Mouse (Mus musculus) ovary, postnatal 10 days (tissue): ENCODE results near the gene H1foo.

Source experiments
- DNase-seq: peaks from one replicate; pipeline ENCODE4 v3.0.0; 2022; ENCODE audit warnings: low spot score

H1foo gene

GRCm38 (mm10) chr6:115961743-115962142 is 17.0 kb downstream of the H1foo start:
- DNase-seq = no peak

DNA sequence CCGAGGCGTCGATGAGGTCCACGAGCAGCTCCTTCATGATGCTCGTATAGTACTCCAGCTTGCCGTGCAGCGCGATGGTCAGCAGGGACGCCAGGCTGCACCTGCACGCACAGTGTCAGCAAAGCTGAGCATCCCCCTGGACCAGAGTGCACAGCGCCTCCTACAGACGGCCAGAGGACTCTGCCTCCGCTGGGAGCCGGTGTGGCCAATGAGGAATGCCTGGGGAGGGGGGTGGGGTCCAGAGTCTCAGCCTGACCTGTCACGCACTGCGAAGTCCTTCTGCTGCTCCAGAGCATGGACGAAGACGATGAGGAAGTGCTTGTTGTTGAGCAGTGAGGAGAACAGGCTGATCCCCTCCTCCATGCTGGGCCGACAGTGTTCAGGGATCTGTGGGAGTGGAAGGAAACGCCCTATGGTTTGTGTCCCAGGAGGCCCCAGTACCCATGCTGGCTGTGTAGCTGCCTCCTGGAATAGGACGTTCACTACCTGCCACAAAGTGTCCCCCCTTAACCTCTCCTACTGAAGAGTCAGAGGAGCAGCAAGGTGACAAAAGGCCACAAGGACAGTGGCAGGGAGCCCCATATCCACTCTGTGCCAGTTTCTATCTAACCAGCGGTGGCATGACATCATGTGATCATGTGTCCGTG is 17.8 kb downstream of the H1foo start:
- DNase-seq = no peak

DNA sequence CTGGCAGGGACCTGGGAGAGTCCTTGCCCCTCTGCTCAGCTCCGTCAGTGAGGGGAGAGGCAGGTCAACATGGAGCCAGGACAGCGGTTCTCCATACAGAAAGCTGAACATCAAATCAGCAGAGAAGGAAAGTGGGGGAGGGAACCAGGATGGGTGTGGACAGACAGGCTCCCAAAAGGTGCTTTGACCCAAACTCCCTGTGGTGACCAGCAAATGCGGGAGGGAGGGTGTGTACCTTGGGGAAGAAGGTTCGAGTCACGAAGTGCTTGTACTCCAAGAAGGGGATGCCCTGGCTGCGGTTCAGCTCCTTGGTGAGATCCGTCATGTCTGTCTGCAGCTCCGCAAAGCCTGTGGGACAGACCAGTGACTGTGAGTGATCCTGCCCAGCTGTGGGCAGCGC is 18.9 kb downstream of the H1foo start:
- no peak for DNase-seq

DNA sequence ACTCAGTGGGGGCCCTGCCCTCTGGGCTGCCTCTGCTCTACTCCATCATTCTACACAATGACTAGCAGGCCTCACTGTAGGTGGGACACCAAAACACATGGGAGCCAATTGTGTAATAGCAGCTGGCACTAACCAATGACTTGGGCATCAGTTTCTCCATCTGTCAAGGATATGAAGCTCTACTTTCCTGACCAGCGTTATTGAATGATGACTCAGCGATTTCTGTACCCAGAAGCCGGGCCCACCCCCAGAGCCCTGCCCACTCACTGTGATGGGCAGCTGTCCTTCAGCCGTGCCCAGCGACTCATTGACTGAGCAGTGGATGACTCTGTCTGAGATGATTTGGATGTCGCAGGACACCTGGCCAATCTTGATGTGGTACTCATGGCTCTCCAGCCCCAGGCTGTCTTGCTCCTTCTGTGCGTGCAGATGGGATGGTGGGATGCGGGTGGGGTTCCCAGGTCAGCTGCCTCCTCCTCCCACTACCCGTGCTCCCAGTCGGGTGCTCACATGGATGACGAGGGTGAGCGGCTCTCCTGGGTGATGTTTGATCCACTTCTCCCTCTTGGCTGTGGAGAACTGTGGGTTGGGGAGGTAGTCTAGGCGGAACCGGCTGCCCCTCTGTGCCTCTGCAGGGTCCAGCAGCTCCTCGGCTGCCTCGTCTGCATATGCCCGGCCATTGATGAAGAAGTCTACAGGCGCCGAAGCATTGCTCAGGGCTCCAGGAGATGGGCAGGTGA is 21.7 kb downstream of the H1foo start:
- DNase-seq = no peak

DNA sequence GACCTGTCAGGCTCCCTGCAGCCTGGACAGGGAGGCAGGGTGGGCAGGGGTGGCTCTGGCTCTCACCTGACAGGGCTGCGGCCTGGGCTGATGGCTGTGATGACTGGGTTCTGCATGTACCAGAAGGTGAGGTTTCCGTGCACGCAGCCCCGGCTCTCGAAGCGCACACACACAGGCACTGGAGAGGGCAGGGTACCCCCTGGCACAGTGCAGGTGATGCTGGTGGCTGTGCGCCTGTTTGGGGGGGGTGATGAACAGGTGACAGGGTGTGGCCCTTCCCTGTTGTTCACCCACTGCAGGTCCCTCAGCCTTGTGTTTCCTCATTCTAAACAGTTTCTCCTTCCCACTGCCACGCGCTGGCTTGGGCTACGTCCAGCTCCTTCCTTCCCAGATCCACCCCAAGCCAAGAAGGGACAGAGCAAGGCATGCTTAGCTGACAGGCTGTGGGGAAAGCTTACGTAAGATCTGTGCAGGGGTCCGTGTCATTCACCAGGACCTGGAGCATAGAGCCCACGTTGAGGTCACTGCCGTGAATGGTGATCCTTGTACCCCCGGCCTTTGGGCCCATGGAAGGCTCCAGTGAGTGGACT is 22.6 kb downstream of the H1foo start:
- DNase-seq = no peak

- DNase-seq = no peak
Observed at GRCm38 (mm10) chr6:115968086-115968485, 23.3 kb downstream of the H1foo start.

DNA sequence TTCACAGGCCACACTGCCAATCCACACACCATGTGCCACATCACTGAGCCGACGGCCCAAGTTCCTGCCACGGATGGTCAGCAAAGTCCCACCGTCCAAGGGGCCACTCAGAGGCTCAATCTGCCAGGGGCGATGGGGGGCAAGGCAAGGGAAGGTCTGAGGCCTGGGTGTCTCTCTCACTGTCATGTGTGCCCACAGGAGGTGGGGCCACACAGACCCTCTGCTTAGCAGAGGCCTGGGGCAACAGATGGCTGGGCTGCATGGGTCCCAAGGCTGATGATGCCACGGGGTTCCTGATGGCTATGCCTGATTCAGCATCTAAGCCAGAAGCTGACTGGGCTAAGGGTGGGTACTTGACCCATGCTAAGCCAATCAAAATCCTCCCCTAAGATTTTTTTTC is 24.0 kb downstream of the H1foo start:
- no peak for DNase-seq

- DNase-seq = no peak
Observed at GRCm38 (mm10) chr6:115969103-115969502, 24.4 kb downstream of the H1foo start.

DNA sequence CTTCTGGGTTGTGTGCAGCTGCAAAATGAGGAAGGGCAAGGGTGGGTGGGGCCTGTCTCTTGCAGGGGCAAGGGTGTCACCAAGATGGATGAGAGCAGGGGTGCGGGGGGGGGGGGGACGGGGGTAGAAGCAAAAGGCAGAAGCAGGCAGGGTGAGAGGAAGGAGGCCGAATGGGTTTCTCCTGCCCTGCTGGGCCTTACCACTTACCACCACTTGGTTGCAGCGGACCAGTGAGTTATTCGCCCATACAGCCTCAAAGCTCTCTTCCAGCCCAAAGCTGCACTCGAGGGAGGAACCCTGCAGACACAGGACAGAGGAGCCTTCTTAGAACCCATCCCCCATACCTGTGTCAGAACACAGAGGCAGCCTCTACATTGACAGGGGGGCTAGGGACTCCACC is 25.2 kb downstream of the H1foo start:
- no peak for DNase-seq

- DNase-seq = no peak
Observed at GRCm38 (mm10) chr6:115971273-115972060, 26.7 kb downstream of the H1foo start.

- no peak for DNase-seq
Observed at GRCm38 (mm10) chr6:115972083-115972764, 27.5 kb downstream of the H1foo start.

DNA sequence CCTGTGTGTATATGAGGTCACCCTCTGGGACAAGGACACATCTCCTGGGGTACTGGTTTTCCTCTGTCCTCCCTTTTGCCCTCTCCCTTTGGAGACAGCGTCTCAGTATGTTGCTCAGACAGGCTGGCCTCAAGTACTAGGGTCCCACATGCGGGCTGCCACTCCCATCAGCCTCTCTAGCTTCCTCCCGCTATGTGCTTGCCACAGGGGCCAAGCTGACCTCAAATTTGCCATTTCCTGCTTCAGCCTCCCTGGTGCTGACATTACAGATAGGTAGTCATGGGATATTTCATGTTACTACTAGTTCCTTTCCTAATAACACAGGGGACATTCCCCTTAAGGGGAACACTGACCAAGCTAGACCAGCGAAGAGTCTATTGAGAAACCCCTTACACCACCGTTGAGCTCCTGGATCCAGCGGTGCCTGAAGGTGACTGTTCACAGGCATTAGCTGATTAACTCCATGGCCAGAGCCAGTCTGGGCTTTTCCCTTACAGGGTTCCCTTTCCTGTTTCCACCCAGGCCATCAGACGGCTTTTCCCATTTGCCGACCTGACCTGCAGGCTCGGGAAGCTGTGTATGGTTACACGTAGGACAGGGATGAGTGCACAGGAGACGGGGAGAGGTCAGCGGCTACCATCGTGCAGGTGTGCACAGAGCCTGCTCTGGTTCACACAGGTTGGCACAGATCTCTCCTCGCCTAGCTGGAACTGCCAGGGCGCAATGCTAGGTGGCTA is 28.6 kb downstream of the H1foo start:
- DNase-seq = no peak

DNA sequence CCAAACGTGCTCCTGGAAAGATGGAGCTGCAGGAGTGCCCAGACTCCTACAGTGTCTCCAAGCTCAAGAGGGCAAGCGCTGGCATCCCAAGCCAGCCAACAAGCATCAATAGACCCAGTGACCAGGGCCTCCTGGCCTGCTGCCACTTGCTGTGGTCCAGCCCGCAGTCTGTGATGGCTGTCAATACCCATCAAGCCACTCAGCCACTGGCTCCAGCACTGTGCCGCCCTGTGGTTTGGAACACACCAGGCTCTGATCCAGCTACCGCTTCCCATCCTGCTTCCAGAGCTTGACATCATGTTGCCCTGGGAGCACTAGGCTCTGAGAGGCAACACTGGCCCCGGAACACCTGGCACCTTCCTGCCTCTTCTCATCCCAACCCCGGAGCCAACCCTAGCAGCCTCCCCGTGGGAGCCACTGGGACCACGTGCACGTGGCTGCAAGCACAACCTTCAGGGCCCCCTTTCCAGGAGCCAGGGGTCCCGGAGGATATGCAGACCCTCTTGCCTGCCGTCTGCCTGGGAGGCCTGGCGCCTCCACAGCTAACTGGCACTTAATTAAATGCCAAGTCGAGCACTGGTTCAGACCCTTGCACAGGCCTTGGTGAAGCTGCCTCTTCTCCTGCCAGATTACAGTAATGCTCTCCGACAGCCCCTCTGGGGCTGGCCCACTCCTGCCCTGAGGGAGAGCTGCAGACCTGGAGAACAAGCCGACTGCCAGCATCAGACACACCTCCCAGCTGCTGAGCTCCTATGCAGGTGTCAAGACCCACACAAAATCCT is 29.3 kb downstream of the H1foo start:
- DNase-seq = no peak

GRCm38 (mm10) chr6:115975606-115976005 is 30.9 kb downstream of the H1foo start:
- no peak for DNase-seq

GRCm38 (mm10) chr6:115977810-115978209 is 33.1 kb downstream of the H1foo start:
- DNase-seq = no peak

DNA sequence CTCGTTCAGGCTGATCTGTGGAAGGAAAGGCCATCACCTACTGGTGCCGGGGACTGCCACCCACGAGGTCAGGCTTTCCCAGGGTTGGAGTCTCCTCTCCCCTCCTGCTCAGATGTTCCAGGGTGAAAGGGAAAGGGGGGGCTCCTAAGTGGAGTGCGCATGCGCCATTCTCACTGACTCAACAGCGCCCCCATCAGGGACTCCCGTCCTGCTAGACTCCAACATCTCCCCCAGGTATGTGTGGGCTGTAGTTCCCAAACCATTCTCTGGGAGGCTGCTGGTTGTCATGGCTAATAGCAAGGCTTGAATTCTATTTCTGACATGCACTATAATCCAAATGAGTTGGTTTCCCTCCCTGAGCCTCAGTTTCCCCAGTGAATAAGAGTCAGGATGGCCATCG is 33.9 kb downstream of the H1foo start:
- no peak for DNase-seq

- no peak for DNase-seq
Observed at GRCm38 (mm10) chr6:115982889-115983288, 38.2 kb downstream of the H1foo start.

GRCm38 (mm10) chr6:115983306-115984038 is 38.7 kb downstream of the H1foo start:
- DNase-seq = no peak

DNA sequence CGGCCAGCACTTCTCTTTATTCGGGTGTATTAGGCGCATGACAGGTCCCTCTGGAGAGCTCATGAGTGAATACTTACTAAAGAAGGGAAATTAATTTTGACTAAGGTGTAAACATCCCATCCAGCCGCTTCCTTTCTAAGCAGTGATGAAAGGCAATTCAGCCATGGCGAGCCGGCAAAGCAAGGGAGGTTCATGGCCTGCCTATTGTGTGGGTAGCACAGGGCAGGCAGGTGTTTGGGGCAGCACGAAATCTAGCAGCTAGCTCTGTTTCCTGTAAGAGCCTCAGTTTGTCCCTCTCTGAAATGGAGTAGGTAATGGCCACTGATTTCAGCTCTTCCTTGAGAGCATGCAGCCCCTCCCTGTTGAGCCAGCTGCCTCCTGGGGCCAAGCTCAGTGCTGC is 39.8 kb downstream of the H1foo start:
- no peak for DNase-seq

DNA sequence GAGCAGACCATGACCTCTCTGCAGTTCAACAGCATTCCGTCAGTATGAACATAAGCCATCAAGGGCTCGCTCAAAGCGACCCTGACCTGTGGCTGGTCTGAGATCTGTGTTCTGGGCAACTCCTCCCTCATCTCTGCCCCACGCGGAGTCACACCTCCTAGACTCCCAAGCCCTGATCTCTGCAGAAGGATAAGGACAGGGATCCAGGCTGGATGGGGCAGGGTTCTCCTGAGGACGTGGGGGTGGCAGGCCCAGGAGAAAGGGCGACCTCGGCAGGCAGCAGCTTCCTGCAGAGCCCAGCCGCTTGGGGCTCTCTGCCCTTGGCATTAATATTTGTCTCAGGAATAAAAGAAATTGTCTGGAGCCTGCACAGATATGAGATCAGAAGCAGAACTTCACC is 40.9 kb downstream of the H1foo start:
- DNase-seq = no peak
